Mouse (Mus musculus) olfactory bulb, adult 2 months (tissue): ENCODE measurements around the gene Fbxw11. TPM values are rescaled to one million over a fixed set of nuclear protein-coding genes. Genes with fewer than 3 reads are reported as not detected.

ENCODE experiments used
- H3K27ac ChIP-seq: fragments of 200-500 bp; 2 replicates; pipeline ENCODE4 v1.5.1; 2012; ENCODE audit warnings: low read depth, low read length; ENCODE audit not compliant: insufficient read depth
- H3K4me1 ChIP-seq: fragments of 200-500 bp; 2 replicates; pipeline ENCODE4 v1.6.1; 2012; ENCODE audit warnings: low read length; ENCODE audit not compliant: control insufficient read depth, insufficient read depth
- H3K4me3 ChIP-seq: fragments of 200-500 bp; 2 replicates; pipeline ENCODE4 v1.5.1; 2012; ENCODE audit warnings: mild to moderate bottlenecking, low read depth, low read length, moderate library complexity; ENCODE audit not compliant: insufficient read depth
- CTCF ChIP-seq: fragments of 200-500 bp; IDR thresholded peaks from 2 replicates; pipeline ENCODE4 v1.5.1; 2012; ENCODE audit warnings: low read depth, mild to moderate bottlenecking, low read length, moderate library complexity; ENCODE audit not compliant: insufficient read depth
- POLR2A ChIP-seq: fragments of 200-500 bp; IDR thresholded peaks from 2 replicates; pipeline ENCODE4 v1.6.1; 2012; ENCODE audit warnings: mild to moderate bottlenecking, low read depth, low read length, moderate library complexity; ENCODE audit not compliant: insufficient read depth
- WGBS: fragments of 180-500 bp; shearing (Covaris S2); methylation state at CpG from one replicate; pipeline ENCODE4 v1.1.7; 2018; 5-methylcytosine and 5-hydroxymethylcytosine counted together
- polyA plus RNA-seq: library from polyadenylated mRNA; stranded (reverse); fragments of >200 nt; gene quantifications from 2 replicates; pipeline ENCODE4 v1.2.4, GENCODE M21; 2012; ENCODE audit warnings: low replicate concordance; ENCODE audit not compliant: missing spikeins, insufficient read depth, insufficient read length

Gene Fbxw11
- polyA plus RNA-seq, 1 experiment: not detected

GRCm38 (mm10) chr11:32696446-32697090 lies 54.0 kb downstream of the Fbxw11 start:
- peaks cover 15% of the 10 kb centered on the region for H3K4me1 ChIP-seq
- no peak overlapping the region for H3K4me3 ChIP-seq
- WGBS: 64% methylated on average over 2 of the region's 2 CpGs
- TF ChIP-seq POLR2A (no peak), CTCF (no peak)
- no peak overlapping the region for H3K27ac ChIP-seq

GRCm38 (mm10) chr11:32697695-32698094 lies 55.2 kb downstream of the Fbxw11 start:
- Histone ChIP-seq H3K4me3 (no peak overlapping the region), H3K27ac (no peak overlapping the region), H3K4me1 (peaks cover 15% of the 10 kb centered on the region)
- WGBS: 85% methylated on average over 3 of the region's 3 CpGs
- TF ChIP-seq POLR2A (no peak), CTCF (no peak)

GRCm38 (mm10) chr11:32699913-32700493 lies 57.5 kb downstream of the Fbxw11 start:
- Histone ChIP-seq H3K4me3 (no peak overlapping the region), H3K4me1 (peaks cover 16% of the 10 kb centered on the region), H3K27ac (no peak overlapping the region)
- TF ChIP-seq CTCF (no peak), POLR2A (no peak)
- WGBS: 47% methylated on average over 3 of the region's 3 CpGs

- 61% methylated on average over 3 of the region's 3 CpGs for WGBS
- TF ChIP-seq POLR2A (no peak), CTCF (no peak)
- Histone ChIP-seq H3K4me1 (peaks cover 8% of the 10 kb centered on the region), H3K27ac (no peak overlapping the region), H3K4me3 (no peak overlapping the region)
Measured at GRCm38 (mm10) chr11:32701566-32701965, 59.0 kb downstream of the Fbxw11 start.

- H3K4me3 ChIP-seq: no peak overlapping the region
- H3K4me1 ChIP-seq: peaks cover 12% of the 10 kb centered on the region
- TF ChIP-seq CTCF (no peak), POLR2A (no peak)
- WGBS: 80% methylated on average over 6 of the region's 6 CpGs
- no peak overlapping the region for H3K27ac ChIP-seq
Measured at GRCm38 (mm10) chr11:32704241-32704890, 61.8 kb downstream of the Fbxw11 start.

- no peak for TF ChIP-seq CTCF
- TF ChIP-seq POLR2A: no peak
- no peak overlapping the region for H3K27ac ChIP-seq
- 88% methylated on average over 4 of the region's 4 CpGs for WGBS
- no peak overlapping the region for H3K4me3 ChIP-seq
- H3K4me1 ChIP-seq: peaks cover 12% of the 10 kb centered on the region
Measured at GRCm38 (mm10) chr11:32706406-32706993, 64.0 kb downstream of the Fbxw11 start.

GRCm38 (mm10) chr11:32707481-32707880 lies 65.0 kb downstream of the Fbxw11 start:
- H3K4me3 ChIP-seq: no peak overlapping the region
- WGBS: 16% methylated on average over 3 of the region's 3 CpGs
- no peak overlapping the region for H3K27ac ChIP-seq
- H3K4me1 ChIP-seq: peaks cover 12% of the 10 kb centered on the region
- TF ChIP-seq CTCF (no peak), POLR2A (no peak)

- WGBS: 78% methylated on average over 14 of the region's 14 CpGs
- H3K27ac ChIP-seq: no peak overlapping the region
Measured at GRCm38 (mm10) chr11:32708739-32709501, 66.4 kb downstream of the Fbxw11 start.

More at GRCm38 (mm10) chr11:32708739-32709501, 66.4 kb downstream of the Fbxw11 start:
- no peak overlapping the region for H3K4me3 ChIP-seq
- TF ChIP-seq CTCF (no peak), POLR2A (no peak)
- H3K4me1 ChIP-seq: peaks cover 12% of the 10 kb centered on the region
